Mouse (Mus musculus) kidney, postnatal 36 days (tissue): ENCODE measurements around the gene Selenow.
A peak's percentile ranks its signal among the peaks of the same experiment; 100 is the strongest.

ENCODE experiments used
- DNase-seq, 2 experiments: peaks; one replicate each; pipeline ENCODE4 v3.0.0; 2021 to 2022; ENCODE audit warnings: mixed read lengths in 2 of 2

Selenow gene

GRCm38 (mm10) chr7:15922220-15922773 is at the start of gene Selenow:
Selenow (minus strand) TSS chr7:15922402.
- DNase-seq, result peak; percentile 88 to 91

- DNase-seq, result no peak
Measured at GRCm38 (mm10) chr7:15969674-15970073, 47.5 kb upstream of the Selenow start.

- DNase-seq, result no peak
Measured at GRCm38 (mm10) chr7:15968322-15968721, 46.1 kb upstream of the Selenow start.

GRCm38 (mm10) chr7:15967312-15967711 is 45.1 kb upstream of the Selenow start, which contains the start of gene Ehd2:
Ehd2 (minus strand) TSS chr7:15967567.
- DNase-seq, result peak; percentile 64 to 87

GRCm38 (mm10) chr7:15966489-15966888 is 44.3 kb upstream of the Selenow start:
- DNase-seq, result no peak

GRCm38 (mm10) chr7:15963798-15964652 is 41.8 kb upstream of the Selenow start:
- peak in 1 of 2 experiments; percentile 38 for DNase-seq

- DNase-seq, result peak; percentile 88 to 91
Measured at GRCm38 (mm10) chr7:15962311-15963288, 40.4 kb upstream of the Selenow start.

GRCm38 (mm10) chr7:15961798-15962197 is 39.6 kb upstream of the Selenow start:
- no peak for DNase-seq

GRCm38 (mm10) chr7:15961239-15961638 is 39.0 kb upstream of the Selenow start:
- no peak for DNase-seq

GRCm38 (mm10) chr7:15960691-15961090 is 38.5 kb upstream of the Selenow start:
- no peak for DNase-seq

- DNase-seq, result no peak
Measured at GRCm38 (mm10) chr7:15956143-15956542, 33.9 kb upstream of the Selenow start.

GRCm38 (mm10) chr7:15955509-15955908 is 33.3 kb upstream of the Selenow start:
- no peak for DNase-seq

GRCm38 (mm10) chr7:15954978-15955443 is 32.8 kb upstream of the Selenow start:
- peak; percentile 73 to 75 for DNase-seq

- no peak for DNase-seq
Measured at GRCm38 (mm10) chr7:15954436-15954835, 32.2 kb upstream of the Selenow start.

GRCm38 (mm10) chr7:15953307-15954074 is 31.3 kb upstream of the Selenow start:
- peak in 1 of 2 experiments; percentile 49 for DNase-seq

GRCm38 (mm10) chr7:15952416-15952815 is 30.2 kb upstream of the Selenow start:
- no peak for DNase-seq

- no peak for DNase-seq
Measured at GRCm38 (mm10) chr7:15950008-15950407, 27.8 kb upstream of the Selenow start.

GRCm38 (mm10) chr7:15949216-15949790 is 27.1 kb upstream of the Selenow start:
- DNase-seq, result no peak

GRCm38 (mm10) chr7:15948381-15948941 is 26.3 kb upstream of the Selenow start:
- peak; percentile 89 to 95 for DNase-seq

GRCm38 (mm10) chr7:15947653-15948260 is 25.6 kb upstream of the Selenow start:
- DNase-seq, result no peak
